Mouse (Mus musculus): ENCODE results near the gene Dennd5b.
"Not testable (repeated sequence)": the region's sequence is repeated elsewhere in the genome, so short reads cannot be mapped to it uniquely, and the experiment has no call there.

Gene Dennd5b

DNA sequence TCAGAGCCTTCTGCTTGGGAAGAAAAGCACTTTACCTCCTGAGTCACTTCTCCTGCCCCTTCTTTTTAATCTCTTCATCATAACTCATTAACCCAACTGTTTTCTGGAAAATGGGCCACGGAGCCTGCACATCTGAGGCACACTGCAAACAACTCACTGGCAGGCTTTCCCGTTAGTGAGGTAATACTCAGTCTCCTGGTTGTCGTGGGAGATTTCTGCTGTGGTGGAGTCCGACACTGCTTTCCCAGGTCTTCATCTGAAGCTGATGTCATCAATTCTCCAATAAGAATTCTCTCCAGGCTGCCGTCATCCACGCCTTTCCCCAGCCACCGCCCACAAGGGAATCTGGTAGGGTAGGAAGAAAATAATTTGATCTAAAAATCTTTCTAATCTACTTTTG lies 96.5 kb downstream of the Dennd5b start:
- no peak for DNase-seq

DNA sequence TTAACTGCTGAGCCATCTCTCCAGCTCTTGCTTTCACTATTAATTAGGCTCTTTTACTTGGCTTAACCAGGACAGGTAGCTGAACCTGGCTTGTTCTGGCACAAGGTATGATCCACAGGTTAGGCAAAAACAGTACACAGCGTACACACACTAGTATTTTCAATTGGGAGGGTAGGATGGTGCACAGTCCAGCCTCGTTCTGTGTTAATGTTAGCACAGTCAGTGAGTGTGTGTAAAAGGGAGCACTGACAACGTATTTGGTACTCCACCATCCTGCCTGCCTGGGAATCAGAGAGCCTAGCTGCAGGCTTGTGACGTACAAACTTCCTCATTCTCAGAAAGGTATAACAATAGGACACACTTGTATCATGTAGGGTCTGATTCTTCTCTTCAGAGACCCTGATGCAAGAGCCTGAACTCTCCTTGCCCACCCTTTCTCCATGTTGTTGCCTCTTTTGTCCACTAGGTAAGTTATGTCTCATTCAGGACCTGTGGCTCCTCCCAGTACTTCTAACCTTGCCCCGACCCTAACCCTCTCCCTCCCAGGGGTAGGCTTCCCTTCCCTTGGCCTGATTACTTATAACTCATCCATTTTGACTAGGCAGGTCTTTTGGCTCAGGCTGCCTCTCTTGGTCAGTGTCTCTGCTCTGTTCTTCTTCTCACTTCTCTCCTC lies 107.0 kb downstream of the Dennd5b start:
- no peak for DNase-seq

DNA sequence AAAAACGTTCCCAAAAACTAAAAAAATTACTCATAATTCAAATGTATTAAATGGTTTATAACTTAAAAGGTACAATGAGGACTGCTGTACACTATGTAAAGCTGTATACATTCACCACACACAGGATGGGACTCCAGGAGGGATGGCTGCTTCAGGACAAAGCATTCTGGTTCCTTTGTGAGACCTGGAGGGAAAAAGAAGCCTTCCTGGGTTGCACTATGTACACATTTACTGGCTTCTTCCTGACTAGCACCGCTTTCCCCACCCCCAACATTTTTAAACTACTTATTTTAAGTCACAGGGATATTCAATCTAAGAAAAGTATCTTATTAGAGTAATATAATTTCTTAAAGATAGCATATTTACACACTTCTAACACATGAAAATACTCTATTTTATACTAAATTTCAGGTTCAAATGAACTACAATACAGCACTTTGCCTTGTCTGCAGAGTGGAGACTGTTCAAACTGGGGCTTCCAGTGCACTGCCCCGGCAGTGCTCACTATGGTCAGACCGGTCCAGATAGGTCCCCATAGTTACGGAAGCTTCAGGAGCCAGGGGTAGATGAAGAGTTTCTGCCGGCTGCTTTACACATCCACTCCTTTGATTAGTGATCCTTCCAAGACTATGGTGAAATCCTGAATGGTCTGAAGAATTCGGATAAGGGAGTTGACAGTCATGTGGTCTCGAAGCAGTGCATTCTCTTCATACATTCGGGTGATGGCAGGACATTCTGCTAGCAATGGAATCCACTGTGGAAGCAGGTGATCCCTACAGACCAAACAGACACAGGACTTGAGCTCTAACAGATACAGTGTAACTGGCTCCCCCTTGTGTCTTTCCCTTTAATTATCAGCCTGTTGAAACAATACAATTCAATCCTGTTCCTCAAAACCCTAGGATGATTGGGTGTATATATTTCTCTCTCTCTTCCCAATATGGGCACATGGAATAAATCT lies 108.1 kb downstream of the Dennd5b start:
- no peak for DNase-seq

DNA sequence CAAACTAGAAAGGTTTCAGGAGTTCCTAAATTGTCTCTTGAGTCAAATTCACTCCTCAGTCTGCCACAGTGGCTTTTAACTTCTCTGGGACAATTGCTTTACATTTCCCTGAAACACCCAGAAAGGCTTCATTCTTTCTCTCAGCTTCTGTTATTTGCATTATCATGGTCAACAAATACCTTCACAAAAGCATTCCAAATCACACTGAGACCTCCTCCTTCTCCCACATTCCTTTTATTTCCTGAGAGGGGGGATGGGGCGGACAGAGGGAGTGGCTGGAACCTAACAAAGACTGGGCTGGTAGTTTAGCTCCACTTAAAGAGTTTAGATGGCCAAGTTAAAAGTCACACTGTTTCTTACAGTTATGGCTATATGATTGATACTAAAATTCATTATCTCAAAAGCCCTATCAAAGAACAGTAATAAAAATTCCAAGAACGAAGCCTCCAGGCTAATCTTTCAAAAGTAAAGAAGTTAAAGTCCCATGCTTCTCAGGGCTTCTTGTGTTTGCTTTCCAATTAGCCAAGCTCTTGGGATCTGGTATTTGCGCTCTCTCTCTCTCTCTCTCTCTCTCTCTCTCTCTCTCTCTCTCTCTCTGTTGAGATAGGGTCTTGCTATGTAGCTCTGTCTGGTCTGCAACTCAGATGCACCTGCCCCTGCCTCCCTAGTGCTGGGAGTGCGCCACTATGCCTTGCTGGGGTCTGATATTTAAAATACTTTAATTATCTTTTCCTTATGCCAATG lies 108.9 kb downstream of the Dennd5b start:
- DNase-seq: no peak

DNA sequence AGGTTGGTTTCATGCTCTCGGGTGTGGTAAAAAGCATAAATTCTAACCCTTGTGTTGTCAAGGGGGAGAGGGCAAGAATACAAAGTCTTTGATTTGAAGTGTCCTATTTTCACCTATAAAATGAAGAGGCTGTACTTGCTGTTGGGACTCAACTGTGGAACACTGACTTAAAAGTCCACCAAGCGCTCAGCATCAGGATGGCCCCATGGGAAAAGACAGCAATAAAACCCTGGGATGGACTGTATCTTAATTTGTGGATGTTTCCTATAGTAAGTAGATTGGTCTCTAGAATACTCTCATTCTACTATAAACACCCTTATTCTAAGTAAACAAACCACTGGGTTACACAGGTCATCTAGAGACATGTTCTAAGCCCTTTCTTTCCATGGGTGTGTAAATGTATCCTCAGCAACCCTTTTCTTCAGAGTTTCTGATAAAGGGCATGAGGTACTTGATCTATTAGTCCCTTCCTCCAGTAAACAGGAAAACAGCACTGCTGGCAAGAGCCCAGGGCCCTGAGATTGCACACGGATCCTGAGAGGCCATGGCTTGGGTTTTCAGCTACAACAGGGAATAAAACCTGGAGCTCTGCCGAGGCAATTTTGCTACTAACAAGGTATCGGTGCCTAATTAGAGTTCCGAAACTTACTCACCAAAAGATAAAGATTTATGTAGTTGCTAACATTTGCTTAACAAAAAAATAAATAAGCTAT lies 109.7 kb downstream of the Dennd5b start:
- peak in 1 of 2 experiments; percentile 16 for DNase-seq

DNA sequence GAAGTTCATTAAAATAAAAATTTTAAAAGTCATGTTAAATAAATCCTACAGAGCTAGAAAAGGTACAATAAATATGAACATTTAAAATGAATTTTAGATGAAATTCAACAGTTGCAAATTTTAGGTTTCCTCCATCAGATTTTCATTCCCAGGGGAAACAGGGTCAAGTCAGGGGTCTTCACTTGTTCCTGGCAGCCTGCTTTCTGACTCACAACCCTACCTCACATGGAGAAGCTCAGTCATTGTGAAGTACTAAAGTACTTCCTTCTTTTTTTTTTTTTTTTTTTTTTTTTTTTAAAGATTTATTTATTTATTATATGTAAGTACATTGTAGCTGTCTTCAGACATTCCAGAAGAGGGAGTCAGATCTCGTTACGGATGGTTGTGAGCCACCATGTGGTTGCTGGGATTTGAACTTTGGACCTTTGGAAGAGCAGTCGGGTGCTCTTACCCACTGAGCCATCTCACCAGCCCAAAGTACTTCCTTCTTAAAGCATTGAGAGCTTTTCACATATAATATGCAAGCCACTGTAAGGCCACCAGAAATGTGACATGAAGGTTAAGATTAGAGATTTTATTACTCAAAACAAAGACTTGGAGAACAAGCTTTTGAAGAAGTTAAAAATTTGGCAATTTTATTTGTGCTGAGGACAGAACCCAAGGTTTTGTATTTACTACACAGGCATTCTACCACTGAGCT lies 111.5 kb downstream of the Dennd5b start:
- not testable (repeated sequence) for DNase-seq

DNA sequence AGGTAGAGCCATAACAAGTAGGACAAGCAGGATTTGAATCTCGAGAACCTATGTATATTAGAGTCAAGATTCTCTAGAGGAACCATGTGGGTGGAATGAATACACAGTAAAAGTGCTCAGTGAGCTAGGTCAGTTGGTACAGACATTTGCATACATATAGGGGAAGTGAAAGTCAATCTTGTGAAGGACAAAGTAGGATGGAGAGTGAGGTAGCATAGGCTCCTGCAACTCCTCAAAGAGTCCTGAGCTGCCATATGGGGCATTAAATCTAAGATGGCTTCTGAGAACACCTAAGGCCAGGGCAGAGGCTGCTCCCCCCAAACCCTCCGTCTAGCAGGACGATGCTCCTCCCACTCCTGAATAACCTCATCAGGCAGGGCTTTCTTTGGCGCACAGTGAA lies 115.5 kb downstream of the Dennd5b start:
- DNase-seq: no peak

DNA sequence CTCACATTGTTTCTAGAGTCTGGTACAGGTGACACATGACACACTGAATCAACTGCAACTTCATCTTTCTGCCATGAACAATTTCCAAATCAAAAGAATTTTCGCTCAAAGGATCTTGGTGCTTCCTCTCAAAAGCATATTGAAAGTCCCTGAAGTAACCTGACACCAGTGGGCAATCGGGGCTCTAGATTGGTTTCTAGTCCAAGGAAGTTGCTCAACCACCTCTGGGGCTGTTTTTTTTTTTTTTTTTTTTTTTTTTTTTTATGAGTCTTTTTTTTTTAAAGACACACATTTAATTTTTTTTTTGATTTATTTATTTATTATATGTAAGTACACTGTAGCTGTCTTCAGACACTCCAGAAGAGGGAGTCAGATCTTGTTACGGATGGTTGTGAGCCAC lies 121.0 kb downstream of the Dennd5b start:
- DNase-seq: no peak

DNA sequence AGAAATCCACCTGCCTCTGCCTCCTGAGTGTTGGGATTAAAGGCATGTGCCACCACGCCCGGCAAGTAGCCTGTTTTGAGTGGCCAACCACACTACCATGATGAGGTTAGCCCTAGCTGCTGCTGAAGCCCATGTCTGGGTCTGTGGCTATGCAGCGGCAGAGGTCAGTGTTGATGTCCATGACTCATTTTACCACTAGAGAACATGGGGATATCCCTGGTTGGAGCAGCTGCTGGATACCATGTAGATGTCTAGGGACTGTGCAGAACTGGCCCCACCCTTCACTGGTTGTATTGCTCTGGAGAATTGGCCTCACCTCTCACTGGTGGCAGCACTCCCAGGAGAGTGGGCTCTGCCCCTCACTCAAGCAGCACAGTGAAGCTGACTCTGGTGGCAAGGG lies 126.4 kb downstream of the Dennd5b start:
- no peak for DNase-seq

DNA sequence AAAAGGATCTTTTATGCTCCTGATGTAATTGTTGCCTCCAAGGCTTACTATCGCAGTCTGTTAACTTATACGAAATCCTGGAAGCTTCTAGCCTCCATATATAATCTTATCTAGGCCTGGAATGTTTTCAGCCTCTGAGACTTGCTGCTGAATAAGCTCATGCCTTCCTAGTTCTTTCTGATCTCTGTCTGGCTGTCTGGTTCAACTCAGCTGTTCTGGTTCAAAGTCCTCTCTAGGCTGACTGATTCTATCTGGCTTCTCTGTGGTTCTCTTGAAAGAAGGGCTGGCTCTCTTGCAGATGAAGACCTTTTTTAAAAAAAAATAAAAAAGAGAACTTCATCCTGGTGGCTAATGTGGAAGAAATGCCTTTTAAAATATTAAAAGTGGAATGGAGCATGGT lies 128.6 kb downstream of the Dennd5b start:
- DNase-seq: no peak

DNA sequence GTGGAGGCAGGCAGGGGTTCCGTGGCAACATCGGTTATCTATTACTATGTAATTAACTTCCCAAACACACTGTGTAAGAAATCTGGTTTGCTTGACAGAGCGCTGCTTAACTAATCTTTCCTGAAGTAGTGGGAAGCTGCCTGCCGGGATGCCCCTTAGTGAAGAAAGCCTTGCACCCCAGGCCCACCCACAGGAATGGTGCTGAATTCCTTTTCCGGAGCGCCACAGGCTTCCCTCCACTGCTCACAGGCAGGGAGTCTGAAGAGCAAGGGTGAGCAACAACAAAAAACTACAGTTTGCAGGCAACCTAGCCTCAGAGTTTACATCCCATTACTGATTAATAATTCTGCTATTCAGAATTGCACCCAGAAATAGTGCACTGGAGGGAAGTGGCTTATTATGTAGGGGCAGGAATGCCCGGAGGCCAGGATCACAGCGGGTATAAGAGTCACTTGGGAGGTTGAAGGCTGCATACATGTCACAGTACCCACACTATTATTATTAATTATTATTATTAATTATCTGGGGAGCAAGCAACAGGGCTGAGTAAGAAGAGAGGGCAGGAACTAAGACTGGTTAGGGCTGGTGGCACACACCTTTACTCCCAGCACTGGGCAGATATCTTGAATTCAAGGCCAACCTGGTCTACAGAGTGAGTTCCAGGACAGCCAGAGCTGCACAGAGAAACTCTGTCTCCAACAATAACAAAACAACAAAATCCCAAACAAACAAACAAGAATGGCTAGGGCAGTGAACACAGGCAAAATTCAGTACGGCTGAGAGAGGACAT lies 129.2 kb downstream of the Dennd5b start:
- DNase-seq: no peak

DNA sequence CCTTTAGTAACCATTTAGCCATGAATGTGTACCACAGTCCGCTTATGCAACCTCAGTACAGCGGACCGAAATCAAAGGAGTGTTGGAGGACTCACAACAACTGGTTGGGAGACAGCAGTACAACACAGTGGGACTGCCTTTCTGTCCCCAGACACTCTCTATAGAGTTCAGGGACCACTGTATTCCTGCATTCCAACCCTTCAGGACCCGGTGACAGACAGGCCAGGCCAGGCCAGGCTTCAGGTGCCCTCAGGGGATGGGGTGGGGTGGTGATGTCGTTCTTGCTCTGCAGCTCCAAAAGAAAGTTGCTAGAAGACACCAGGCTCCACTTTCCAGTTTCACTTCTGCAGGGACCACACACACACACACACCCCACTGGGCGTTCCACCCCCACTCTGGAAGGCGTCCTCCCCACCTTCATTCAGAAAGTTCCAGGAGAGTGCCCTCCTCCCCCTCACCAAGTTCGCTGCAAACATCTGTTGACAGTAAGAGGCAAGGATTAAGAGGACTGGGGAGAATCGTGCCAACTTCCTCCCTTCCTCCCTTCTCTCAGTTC lies 130.0 kb downstream of the Dennd5b start:
- no peak for DNase-seq

DNA sequence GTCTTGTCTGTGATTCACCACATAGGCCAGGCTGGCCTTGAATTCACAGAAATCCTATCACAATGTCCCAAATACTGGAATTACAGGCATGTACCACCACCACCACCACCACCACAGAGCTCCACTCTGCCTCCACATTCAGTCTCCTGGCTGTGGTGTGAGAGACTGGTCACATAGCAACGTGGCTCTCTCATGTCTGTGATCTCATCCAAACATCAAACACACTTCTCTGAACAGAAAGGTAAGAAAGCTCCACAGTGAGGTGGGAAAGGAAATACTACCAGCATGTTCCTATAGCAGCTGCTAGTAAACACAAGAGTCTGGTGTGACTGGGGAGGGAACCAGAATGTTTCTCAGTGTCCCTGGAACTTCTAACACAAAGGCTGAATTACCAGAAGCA lies 140.2 kb downstream of the Dennd5b start:
- DNase-seq: no peak

DNA sequence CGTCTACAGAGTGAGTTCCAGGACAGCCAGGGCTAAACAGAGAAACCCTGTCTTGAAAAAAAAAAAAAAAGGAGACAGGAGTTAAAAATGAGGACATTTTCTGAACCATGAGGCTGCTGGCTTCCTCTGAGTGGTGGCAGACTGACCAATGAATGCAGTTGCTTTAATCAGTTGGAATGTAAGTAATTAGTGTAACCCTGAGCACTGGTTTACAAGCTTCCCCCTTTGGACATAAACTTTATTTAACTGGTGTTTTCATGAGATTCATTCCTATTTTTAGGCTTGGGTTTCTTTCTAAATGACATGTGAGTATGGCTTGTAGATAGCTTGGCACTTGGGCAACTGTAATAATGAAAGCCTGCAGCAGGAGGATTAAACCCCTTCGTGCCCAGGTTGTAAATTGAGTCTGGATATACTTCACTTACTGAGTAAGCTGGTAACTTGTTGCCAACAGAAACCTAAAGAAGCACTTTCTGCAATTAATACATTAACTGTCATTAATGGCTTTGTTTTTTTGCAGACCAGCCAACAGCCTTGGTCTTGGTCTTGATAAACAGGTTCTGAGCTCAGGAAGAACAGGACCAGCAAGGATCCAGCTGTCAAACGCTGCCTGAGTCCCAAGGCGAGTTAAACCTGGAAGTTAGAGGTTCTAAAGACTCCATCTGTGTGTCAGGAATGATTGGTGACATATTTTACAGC lies 141.8 kb downstream of the Dennd5b start:
- no peak for DNase-seq

DNA sequence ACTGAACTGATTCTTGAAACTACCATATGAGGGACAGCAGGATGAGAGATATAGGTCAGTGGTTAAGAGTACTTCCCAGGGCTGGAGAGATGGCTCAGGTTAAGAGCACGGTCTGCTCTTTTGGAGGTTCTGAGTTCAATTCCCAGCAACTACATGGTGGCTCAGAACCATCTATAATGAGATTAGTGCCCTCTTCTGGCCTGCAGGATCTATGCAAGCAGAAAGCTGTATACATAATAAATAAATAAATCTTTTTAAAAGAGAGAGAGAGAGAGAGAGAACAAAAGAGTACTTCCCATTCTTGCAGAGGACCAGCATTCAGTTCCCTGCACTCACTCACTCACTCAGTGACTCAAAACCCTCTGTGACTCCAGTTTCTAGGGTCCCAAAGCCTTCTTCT lies 142.8 kb downstream of the Dennd5b start:
- no peak for DNase-seq

DNA sequence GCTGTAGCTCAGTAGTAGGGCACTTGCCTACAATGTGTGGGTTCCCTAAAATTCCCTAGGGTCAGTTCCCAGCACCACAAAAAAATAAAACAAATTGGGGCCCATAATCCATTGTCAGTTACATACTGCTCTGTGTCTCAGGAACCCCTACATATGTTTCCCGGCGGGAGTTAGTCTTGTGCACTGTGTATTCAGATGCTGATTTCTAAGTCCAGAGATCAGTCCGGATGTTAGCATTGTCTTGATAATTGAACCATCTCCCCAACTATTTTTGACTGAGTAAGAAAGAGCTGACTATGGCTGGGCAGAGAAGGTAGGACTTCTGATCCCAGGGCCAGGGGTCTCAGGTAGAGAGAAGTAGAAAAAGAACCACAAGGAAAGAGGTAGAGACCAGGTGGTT lies 144.4 kb downstream of the Dennd5b start:
- DNase-seq: no peak

DNA sequence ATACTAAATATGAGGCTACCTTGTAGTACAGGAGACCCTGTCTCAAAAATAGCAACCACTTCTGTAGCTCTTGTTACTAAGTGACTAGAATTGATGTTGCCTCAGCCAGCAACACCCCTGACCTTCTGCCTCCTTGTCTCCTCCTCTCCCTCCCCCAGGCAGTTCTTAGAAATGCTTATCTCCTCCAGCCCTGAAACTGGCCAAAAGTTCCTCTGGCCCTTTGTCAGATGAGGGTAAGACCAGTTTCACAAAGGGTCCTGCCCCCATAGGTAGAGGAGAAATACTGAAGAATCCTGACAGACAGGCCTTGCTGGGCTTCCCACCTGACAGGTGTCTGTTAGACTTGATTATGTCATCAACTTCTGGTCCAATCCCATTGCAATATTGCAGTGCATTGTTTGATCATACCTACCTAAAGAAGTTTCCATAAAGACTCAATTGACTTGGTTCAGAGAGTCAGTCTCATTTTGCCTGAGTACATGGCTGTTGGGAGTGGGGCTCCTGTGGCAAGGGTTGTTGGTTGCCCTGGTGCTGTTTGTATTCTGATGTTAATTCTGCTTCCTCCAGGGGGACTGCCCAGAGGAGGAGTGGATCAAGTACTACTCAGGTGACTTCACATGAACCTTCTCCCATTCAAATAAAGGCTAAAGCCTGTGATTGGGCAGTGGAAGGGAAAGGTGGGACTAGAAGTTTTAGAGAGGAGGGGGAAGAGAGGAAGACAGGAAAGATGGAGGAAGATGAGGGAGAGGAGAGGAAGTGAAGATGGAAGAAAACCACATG lies 145.6 kb downstream of the Dennd5b start:
- no peak for DNase-seq

DNA sequence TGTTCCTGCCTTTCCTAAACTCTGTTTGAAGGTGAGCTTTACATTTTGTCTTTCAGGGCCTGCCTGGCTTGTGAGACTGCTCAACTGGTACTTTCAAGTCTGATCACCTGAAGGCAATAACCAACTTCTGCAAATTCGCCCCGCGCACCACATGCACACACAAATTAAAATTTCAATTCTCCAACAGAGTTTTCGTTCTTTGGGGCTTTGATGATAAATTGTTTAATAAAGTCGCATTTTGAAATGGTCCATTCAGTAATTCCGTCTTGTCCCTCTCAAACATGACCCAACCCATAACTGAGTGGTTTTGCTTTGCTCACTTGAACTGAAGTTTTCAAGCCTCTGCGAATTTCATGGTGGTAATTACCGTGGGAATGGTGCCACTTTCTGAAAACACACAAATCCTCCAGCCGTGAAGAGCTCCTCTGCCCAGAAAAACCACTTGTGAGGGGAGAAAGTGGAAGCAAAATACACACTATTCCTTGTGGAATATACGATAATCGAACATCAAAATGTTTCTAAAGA lies 154.5 kb downstream of the Dennd5b start:
- no peak for DNase-seq

DNA sequence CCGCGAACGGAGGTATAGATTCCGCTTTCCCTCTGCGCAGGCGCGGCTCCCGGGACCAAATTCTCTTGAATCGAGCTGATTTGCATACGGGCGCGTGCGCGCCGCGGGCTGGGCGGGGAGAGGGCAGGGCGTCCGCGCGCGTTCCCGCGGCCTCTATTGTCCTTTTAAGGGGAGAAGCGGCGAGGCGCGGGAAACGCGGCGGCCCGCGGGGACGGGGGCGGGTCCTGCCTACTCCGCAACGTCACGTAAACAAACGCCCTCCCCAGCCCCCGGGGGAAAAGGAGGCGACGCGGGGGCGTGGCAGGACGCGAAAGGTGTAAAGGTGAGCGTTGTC lies 155.1 kb downstream of the Dennd5b start, which contains the start of gene Sinhcaf:
Gene Sinhcaf, minus strand, starts transcription at position 59 of the 334 bp plus-strand sequence.
- peak; percentile 96 to 98 for DNase-seq

Measured in cerebellum, postnatal 25 days (tissue).